Mouse (Mus musculus) E14TG2a.4 (cell line): ENCODE measurements around the gene Arsg.

Experiments used
- H3K27me3 ChIP-seq: 2 replicates; pipeline ENCODE4 v1.6.1; 2014; ENCODE audit warnings: low read length, control low read depth; ENCODE audit not compliant: insufficient read depth
- H3K36me3 ChIP-seq: 2 replicates; pipeline ENCODE4 v1.6.1; 2014; ENCODE audit warnings: low read length, control low read depth; ENCODE audit not compliant: insufficient read depth
- H3K4me1 ChIP-seq: replicated peaks from 2 replicates; pipeline ENCODE4 v1.6.1; 2014; ENCODE audit warnings: low read depth, low read length, control low read depth
- H3K4me3 ChIP-seq: replicated peaks from 2 replicates; pipeline ENCODE4 v1.5.1; 2014; ENCODE audit warnings: mild to moderate bottlenecking, low read length
- H3K9me3 ChIP-seq: 2 replicates; pipeline ENCODE4 v1.6.1; 2014; ENCODE audit warnings: low read length, control low read depth
- CTCF ChIP-seq: conservative IDR thresholded peaks from 2 replicates; pipeline ENCODE4 v1.5.1; 2014; ENCODE audit warnings: low read length
- NANOG ChIP-seq: IDR thresholded peaks from 2 replicates; pipeline ENCODE4 v1.6.1; 2014; ENCODE audit warnings: borderline replicate concordance, low read length, mixed read lengths
- POU5F1 ChIP-seq: IDR thresholded peaks from 2 replicates; pipeline ENCODE4 v1.6.1; 2014; ENCODE audit warnings: low read length, borderline replicate concordance

Gene Arsg

DNA sequence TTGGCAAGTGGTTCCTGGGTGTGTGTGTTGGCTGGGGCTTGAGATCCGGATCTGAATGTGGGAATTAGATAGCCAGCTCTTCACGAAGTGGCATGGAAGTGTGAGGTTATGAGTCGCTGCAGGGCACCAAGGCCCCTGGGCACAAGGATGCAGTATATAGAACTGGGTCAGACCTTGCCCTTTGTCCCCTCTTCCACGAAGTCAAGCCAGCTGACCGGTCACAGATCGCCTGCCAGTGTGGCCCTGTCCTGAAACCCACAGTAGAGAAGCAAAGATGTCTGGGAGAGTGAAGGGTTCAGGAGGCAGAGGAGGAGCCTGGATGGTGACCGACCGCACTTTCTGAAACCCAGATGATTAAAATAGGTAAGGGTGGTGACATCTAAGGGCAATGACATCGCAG is 70.3 kb downstream of the Arsg start:
- TF ChIP-seq CTCF: no peak
- no peak for TF ChIP-seq NANOG
- no peak for TF ChIP-seq POU5F1
- no peaks in the 10 kb centered on the region for H3K9me3 ChIP-seq

DNA sequence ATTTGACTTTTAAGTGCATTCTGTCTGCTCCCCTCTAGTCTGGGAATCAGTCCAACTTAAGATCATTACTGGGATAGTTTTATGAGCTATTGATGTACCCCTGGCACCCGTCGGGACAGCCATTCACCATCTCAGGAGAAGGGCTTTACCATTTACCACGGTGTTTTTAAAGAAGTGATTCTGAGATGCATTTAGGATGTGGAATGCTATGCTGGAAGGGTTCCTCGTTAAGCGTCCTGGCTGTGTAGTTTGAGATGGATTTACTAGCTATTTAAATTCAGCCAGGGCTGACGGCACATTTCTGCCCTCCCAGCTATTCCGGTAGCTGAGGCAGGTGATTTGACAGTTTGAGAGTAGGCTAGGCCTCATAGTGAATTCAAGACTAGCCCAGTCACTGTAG is 71.3 kb downstream of the Arsg start:
- no peaks in the 10 kb centered on the region for H3K36me3 ChIP-seq
- TF ChIP-seq CTCF (no peak), POU5F1 (no peak), NANOG (no peak)

More for the DNA sequence above, 70.3 kb downstream of the Arsg start:
- Histone ChIP-seq H3K4me3 (no peak overlapping the region), H3K27me3 (0 out of 2 replicates have a peak, but pooled peaks cover 2% of the 10 kb centered on the region), H3K36me3 (no peaks in the 10 kb centered on the region), H3K4me1 (peaks cover 18% of the 10 kb centered on the region)

DNA sequence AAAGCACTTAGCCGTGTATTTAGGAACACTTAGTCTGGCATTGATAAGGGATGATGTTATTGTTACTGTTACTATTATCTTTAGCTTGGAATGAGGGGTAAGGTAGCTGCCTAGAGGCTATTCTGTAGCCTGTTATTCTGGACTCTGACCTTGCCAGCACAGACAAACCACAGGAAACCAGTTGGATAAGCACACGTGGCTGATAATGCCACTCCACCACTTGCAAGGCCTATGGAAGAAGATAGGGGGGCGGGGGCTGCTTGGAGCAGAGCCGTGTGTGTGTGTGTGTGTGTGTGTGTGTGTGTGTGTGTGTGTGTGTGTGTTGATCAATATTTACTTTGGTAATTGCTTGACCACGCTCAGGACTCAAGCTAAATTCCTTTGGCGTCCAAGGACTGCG is 72.1 kb downstream of the Arsg start:
- peaks cover 10% of the 10 kb centered on the region for H3K4me1 ChIP-seq
- no peaks in the 10 kb centered on the region for H3K36me3 ChIP-seq
- no peak for TF ChIP-seq POU5F1
- no peak for TF ChIP-seq NANOG
- no peak for TF ChIP-seq CTCF
- no peaks in the 10 kb centered on the region for H3K9me3 ChIP-seq
- H3K4me3 ChIP-seq: no peak overlapping the region
- H3K27me3 ChIP-seq: 0 out of 2 replicates have a peak, but pooled peaks cover 5% of the 10 kb centered on the region

More for the DNA sequence above, 71.3 kb downstream of the Arsg start:
- Histone ChIP-seq H3K4me3 (no peak overlapping the region), H3K9me3 (no peaks in the 10 kb centered on the region), H3K27me3 (0 out of 2 replicates have a peak, but pooled peaks cover 3% of the 10 kb centered on the region), H3K4me1 (peaks cover 10% of the 10 kb centered on the region)

DNA sequence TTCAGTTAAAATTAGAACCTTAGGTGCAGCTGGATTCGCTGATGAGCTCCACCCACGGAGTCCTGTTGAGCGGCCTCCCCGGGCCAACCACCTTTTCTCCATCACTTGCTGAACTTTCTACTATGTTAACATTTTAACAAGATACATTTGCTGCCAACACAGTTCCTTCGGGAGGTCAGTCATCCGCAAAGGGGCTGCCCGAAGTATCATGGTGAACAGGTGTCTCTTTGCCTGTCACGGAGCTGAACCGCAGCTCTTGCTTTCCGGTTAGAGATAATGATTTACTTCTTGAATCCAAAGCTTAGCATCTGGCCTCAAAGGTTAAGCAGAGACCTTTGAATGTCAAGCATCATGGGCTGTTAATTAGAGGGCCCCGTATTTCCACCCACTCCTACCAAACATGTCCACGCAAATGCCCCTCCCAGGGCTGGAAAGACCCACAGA is 72.5 kb downstream of the Arsg start:
- peaks cover 10% of the 10 kb centered on the region for H3K4me1 ChIP-seq
- H3K9me3 ChIP-seq: no peaks in the 10 kb centered on the region
- no peaks in the 10 kb centered on the region for H3K36me3 ChIP-seq
- TF ChIP-seq POU5F1: no peak
- TF ChIP-seq CTCF: no peak
- no peak for TF ChIP-seq NANOG
- no peak overlapping the region for H3K4me3 ChIP-seq
- H3K27me3 ChIP-seq: 0 out of 2 replicates have a peak, but pooled peaks cover 5% of the 10 kb centered on the region

GRCm38 (mm10) chr11:109546305-109547001 is 73.3 kb downstream of the Arsg start:
- Histone ChIP-seq H3K27me3 (0 out of 2 replicates have a peak, but pooled peaks cover 5% of the 10 kb centered on the region), H3K4me1 (peaks cover 10% of the 10 kb centered on the region), H3K36me3 (no peaks in the 10 kb centered on the region), H3K4me3 (no peak overlapping the region), H3K9me3 (no peaks in the 10 kb centered on the region)
- TF ChIP-seq NANOG (no peak), POU5F1 (no peak), CTCF (no peak)

DNA sequence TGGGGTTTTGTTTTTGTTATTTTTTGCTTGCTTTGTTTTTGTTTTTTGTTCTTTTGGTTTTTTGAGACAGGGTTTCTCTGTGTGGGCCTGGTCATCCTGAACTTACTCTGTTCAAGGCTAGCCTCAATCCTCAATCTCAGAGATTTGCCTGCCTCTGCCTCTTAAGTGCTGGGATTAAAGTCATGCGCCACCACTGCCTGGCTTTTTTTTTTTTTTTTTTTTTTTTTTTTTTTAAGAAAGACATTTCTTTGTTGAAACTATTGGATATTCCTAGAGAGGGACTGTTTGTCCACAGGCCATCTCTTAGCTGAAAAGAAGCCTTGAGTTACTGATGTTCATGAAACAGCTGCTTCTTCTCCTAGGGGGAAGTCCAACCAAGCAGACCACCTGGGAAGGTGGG is 74.5 kb downstream of the Arsg start:
- 0 out of 2 replicates have a peak, but pooled peaks cover 3% of the 10 kb centered on the region for H3K27me3 ChIP-seq
- no peaks in the 10 kb centered on the region for H3K9me3 ChIP-seq
- H3K4me1 ChIP-seq: peaks cover 18% of the 10 kb centered on the region
- H3K36me3 ChIP-seq: no peaks in the 10 kb centered on the region
- H3K4me3 ChIP-seq: no peak overlapping the region
- no peak for TF ChIP-seq POU5F1
- no peak for TF ChIP-seq CTCF
- no peak for TF ChIP-seq NANOG

DNA sequence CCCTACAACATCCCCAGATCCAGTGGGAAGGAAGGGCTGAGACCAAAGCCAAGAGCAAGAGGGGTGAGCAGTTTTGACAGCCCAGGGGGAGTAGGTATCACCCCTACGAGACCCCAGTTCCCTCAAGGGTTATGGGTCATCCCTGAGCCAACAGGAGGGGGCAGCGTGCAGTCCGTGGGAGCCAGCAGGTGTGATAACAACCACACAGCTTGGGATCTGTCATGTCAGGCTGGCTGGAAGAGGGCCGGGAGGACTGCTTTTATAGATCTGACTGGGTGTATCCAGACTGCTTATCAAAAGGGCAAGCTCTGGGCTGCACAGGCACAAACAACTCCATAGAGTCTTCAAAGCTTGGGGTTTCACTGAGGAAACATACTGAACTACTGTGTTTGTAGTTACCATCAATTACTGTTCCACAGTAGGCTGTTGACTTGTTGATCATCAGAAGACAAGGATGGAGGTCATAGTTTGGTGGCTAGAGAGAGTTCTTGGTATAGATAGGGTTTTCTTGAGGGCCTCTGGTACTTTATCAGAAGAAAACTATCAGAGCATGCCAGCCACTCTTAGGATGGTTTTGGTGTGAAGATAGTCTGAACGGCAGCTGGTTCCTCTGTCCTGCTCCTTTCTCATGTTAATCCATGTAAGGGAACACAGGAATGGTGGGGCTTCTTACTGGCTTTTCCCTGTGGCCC is 76.6 kb downstream of the Arsg start:
- 0 out of 2 replicates have a peak, but pooled peaks cover 3% of the 10 kb centered on the region for H3K27me3 ChIP-seq
- no peaks in the 10 kb centered on the region for H3K9me3 ChIP-seq
- H3K36me3 ChIP-seq: no peaks in the 10 kb centered on the region
- no peak overlapping the region for H3K4me3 ChIP-seq
- peaks cover 28% of the 10 kb centered on the region for H3K4me1 ChIP-seq
- no peak for TF ChIP-seq CTCF
- TF ChIP-seq NANOG: no peak
- TF ChIP-seq POU5F1: no peak

- Histone ChIP-seq H3K36me3 (no peaks in the 10 kb centered on the region), H3K4me3 (no peak overlapping the region), H3K27me3 (0 out of 2 replicates have a peak, but pooled peaks cover 3% of the 10 kb centered on the region), H3K4me1 (peaks cover 17% of the 10 kb centered on the region), H3K9me3 (no peaks in the 10 kb centered on the region)
- TF ChIP-seq NANOG: no peak
- TF ChIP-seq CTCF: no peak
- no peak for TF ChIP-seq POU5F1
These were observed 80.7 kb downstream of the Arsg start for GRCm38 (mm10) chr11:109553921-109554320.
